Mouse (Mus musculus) stomach, embryonic 16.5 days (tissue): ENCODE data around the gene Sipa1. TPM values are rescaled to one million over a fixed set of nuclear protein-coding genes. Genes with fewer than 3 reads are reported as not detected.
A peak's percentile ranks its signal among the peaks of the same experiment; 100 is the strongest.

Source experiments
- ATAC-seq: fragments of 200-750 bp; cut with Nextera tagmentation; 2 replicates; pipeline ENCODE4 v1.8.0; 2017; ENCODE audit warnings: moderate number of reproducible peaks, moderate TSS enrichment; ENCODE audit not compliant: insufficient read depth, low FRiP score
- H3K27ac ChIP-seq: fragments of 300-500 bp; sonication (generic); 2 replicates; pipeline ENCODE4 v1.5.1; 2014; ENCODE audit warnings: low read length
- H3K27me3 ChIP-seq: fragments of 300-500 bp; sonication (generic); 2 replicates; pipeline ENCODE4 v1.6.1; 2014; ENCODE audit warnings: low read length, control low read depth, mixed read lengths; ENCODE audit not compliant: control insufficient read depth, insufficient read depth
- H3K36me3 ChIP-seq: fragments of 300-500 bp; sonication (generic); 2 replicates; pipeline ENCODE4 v1.6.1; 2014; ENCODE audit warnings: low read length; ENCODE audit not compliant: control insufficient read depth, insufficient read depth
- H3K4me1 ChIP-seq: fragments of 300-500 bp; sonication (generic); 2 replicates; pipeline ENCODE4 v1.6.1; 2014; ENCODE audit warnings: low read length, control low read depth, mixed read lengths; ENCODE audit not compliant: control insufficient read depth, insufficient read depth
- H3K4me2 ChIP-seq: fragments of 300-500 bp; sonication (generic); 2 replicates; pipeline ENCODE4 v1.6.1; 2014; ENCODE audit warnings: low read depth, low read length, mixed read lengths
- H3K4me3 ChIP-seq: fragments of 300-500 bp; sonication (generic); replicated peaks from 2 replicates; pipeline ENCODE4 v1.5.1; 2014; ENCODE audit warnings: mild to moderate bottlenecking, low read length
- H3K9ac ChIP-seq: fragments of 300-500 bp; sonication (generic); 2 replicates; pipeline ENCODE4 v1.6.1; 2014; ENCODE audit warnings: low read length
- H3K9me3 ChIP-seq: fragments of 300-500 bp; sonication (generic); replicated peaks from 2 replicates; pipeline ENCODE4 v1.6.1; 2016; ENCODE audit warnings: low read length, control low read depth; ENCODE audit not compliant: control insufficient read depth
- WGBS: fragments of 180-500 bp; shearing (Covaris S2); extraction: QIAGEN DNeasy Blood & Tissue Kit; methylation state at CpG from one replicate; pipeline ENCODE4 v1.1.7; 2014; 5-methylcytosine and 5-hydroxymethylcytosine counted together
- polyA plus RNA-seq: library from polyadenylated mRNA; unstranded; fragments of >200 nt; fragmentation: Nextera tagmentation; extraction: Ambion mirVana; gene quantifications from 2 replicates; pipeline ENCODE4 v1.2.1, GENCODE M21; 2015

Gene Sipa1
- polyA plus RNA-seq, 1 experiment from 2014 or later, result 18.1 TPM

GRCm38 (mm10) chr19:5625311-5625710 lies 38.2 kb downstream of the Sipa1 start:
- Histone ChIP-seq H3K4me3 (no peak overlapping the region), H3K9me3 (no peaks in the 10 kb centered on the region), H3K4me1 (no peaks in the 10 kb centered on the region), H3K36me3 (no peaks in the 10 kb centered on the region), H3K27me3 (no peaks in the 10 kb centered on the region; the same call in 1 of the 2 replicates), H3K4me2 (no peak overlapping the region), H3K27ac (no peak overlapping the region), H3K9ac (no peak overlapping the region)
- 83% methylated on average over 8 of the region's 8 CpGs for WGBS
- ATAC-seq, result no peak

- Histone ChIP-seq H3K36me3 (no peaks in the 10 kb centered on the region), H3K27me3 (no peaks in the 10 kb centered on the region; the same call in 1 of the 2 replicates), H3K9me3 (no peaks in the 10 kb centered on the region), H3K4me3 (no peak overlapping the region), H3K4me2 (no peak overlapping the region), H3K27ac (no peak overlapping the region), H3K4me1 (no peaks in the 10 kb centered on the region), H3K9ac (no peak overlapping the region)
- ATAC-seq, result no peak
- 68% methylated on average over 5 of the region's 5 CpGs for WGBS
Observed at GRCm38 (mm10) chr19:5621884-5622283, 41.6 kb downstream of the Sipa1 start.

GRCm38 (mm10) chr19:5620007-5620406 lies 43.5 kb downstream of the Sipa1 start:
- no peak overlapping the region for H3K4me3 ChIP-seq
- H3K36me3 ChIP-seq, result no peaks in the 10 kb centered on the region
- no peaks in the 10 kb centered on the region for H3K9me3 ChIP-seq
- no peaks in the 10 kb centered on the region; the same call in 1 of the 2 replicates for H3K27me3 ChIP-seq
- H3K27ac ChIP-seq, result no peak overlapping the region
- H3K4me1 ChIP-seq, result no peaks in the 10 kb centered on the region
- ATAC-seq, result no peak
- WGBS, result 79% methylated on average over 4 of the region's 4 CpGs
- no peak overlapping the region for H3K9ac ChIP-seq
- no peak overlapping the region for H3K4me2 ChIP-seq

DNA sequence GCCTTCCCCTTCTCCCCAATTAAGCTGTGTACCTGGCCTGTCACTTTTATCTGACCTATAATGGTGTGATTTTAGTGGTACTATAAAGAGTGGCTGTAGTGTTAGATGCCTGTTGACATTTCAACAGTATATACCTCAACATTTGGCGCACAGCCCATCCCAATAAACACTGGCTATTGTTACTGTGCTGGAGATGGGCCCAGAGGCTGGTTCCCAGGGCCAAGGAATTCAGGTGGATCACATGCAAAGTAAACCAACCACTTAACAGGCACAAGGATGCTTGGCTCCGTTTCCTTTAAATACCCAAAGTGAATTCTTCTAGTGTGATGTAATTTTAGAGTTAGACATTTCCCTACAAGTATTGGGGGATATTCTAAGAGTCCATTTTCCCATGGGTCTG lies 48.6 kb downstream of the Sipa1 start:
- no peak for ATAC-seq
- H3K4me2 ChIP-seq, result no peak overlapping the region
- H3K4me1 ChIP-seq, result peaks cover 5% of the 10 kb centered on the region
- H3K4me3 ChIP-seq, result no peak overlapping the region
- H3K9ac ChIP-seq, result no peak overlapping the region
- no peak overlapping the region for H3K27ac ChIP-seq
- no peaks in the 10 kb centered on the region for H3K9me3 ChIP-seq
- no peaks in the 10 kb centered on the region for H3K36me3 ChIP-seq
- 66% methylated on average over 2 of the region's 2 CpGs for WGBS
- no peaks in the 10 kb centered on the region; the same call in 1 of the 2 replicates for H3K27me3 ChIP-seq

- no peaks in the 10 kb centered on the region; the same call in 1 of the 2 replicates for H3K27me3 ChIP-seq
- WGBS, result 61% methylated on average over 3 of the region's 3 CpGs
- ATAC-seq, result no peak
- H3K4me2 ChIP-seq, result no peak overlapping the region
- H3K9ac ChIP-seq, result no peak overlapping the region
- H3K9me3 ChIP-seq, result no peaks in the 10 kb centered on the region
- H3K4me1 ChIP-seq, result peaks cover 16% of the 10 kb centered on the region
- H3K27ac ChIP-seq, result no peak overlapping the region
- no peak overlapping the region for H3K4me3 ChIP-seq
- no peaks in the 10 kb centered on the region for H3K36me3 ChIP-seq
Observed at GRCm38 (mm10) chr19:5612762-5613411, 50.6 kb downstream of the Sipa1 start.

DNA sequence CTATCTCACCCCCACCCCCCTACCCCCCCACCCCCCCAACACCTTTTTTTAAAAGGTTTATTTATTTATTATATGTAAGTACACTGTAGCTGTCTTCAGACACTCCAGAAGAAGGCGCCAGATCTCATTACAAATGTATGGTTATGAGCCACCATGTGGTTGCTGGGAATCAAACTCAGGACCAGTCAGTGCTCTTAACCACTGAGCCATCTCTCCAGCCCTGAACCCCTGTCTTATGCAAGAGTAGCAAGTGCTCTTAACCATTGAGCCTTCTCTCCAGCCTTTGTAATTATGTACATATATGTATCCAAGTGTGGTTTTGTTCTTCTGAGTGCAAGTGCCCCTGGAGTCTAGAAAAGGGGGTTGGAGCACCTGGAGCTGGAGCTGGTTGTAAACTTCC lies 51.5 kb downstream of the Sipa1 start:
- Histone ChIP-seq H3K27me3 (no peaks in the 10 kb centered on the region; the same call in 1 of the 2 replicates), H3K4me1 (peaks cover 16% of the 10 kb centered on the region), H3K9ac (no peak overlapping the region), H3K36me3 (0 out of 2 replicates have a peak, but pooled peaks cover 8% of the 10 kb centered on the region), H3K4me2 (no peak overlapping the region), H3K27ac (no peak overlapping the region), H3K9me3 (no peaks in the 10 kb centered on the region), H3K4me3 (no peak overlapping the region)
- WGBS, result 74% methylated on average over 1 of the region's 1 CpGs
- ATAC-seq, result no peak

DNA sequence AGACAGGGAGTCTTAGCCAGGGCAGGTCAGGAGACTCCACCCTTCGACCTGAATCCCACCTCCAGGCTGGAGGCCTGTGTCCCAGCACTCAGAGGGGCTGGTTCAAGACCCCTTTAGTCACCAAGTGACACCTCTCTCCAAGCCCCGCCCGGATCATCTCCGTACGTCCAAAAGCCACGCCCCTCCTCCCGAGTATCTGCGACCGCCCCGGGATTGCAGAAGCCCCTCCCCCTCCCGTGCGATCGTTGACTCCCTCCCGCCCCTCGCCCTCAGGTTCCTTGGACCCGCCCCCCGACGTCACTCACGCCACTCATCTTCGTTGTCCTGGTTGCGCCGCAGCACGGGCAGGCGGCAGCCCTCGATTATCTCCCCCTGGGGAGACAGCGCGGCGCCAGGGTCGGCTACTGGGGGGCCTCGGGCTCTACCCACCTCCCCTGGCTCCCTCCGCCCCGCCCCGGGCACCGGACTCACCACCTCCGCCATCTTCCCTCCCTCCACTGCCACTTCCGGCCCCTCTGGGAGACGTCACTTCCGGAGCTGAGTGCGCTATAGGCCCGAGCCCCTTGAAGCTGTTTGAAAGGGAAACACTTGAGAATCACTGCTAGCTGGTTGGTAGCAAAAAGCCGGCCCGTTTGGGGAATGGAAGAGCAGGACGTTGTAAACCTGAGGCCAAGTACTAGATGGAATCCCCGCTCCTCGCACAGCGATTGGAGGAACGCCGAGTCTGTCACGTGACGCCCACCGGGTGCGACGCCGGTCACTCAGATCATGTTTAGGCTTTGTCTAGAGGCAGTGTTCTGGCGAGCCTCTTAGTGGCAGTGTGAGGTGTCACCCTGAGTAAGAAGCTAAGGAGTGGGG lies 53.7 kb downstream of the Sipa1 start, which contains the start of gene Kat5:
Kat5 (minus strand) TSS at position 691 of the 858 bp plus-strand sequence.
- Histone ChIP-seq H3K27ac (peak within 1 kb of the TSS; percentile 98), H3K4me3 (peak within 1 kb of the TSS; percentile 79), H3K4me1 (peaks cover 16% of the 10 kb centered on the region), H3K9me3 (no peaks in the 10 kb centered on the region), H3K36me3 (peaks cover 17% of the 10 kb centered on the region), H3K4me2 (peak within 1 kb of the TSS; percentile 83), H3K9ac (peak within 1 kb of the TSS; percentile 90), H3K27me3 (no peaks in the 10 kb centered on the region; the same call in 1 of the 2 replicates)
- peak; percentile 94 for ATAC-seq
- WGBS, result under 1% methylated on average over 53 of the region's 55 CpGs

- peak overlapping the region; percentile 90 for H3K9ac ChIP-seq
- peak overlapping the region; percentile 98 for H3K27ac ChIP-seq
- peak overlapping the region; percentile 83 for H3K4me2 ChIP-seq
- peaks cover 16% of the 10 kb centered on the region for H3K4me1 ChIP-seq
- no peaks in the 10 kb centered on the region for H3K9me3 ChIP-seq
- H3K4me3 ChIP-seq, result peak overlapping the region; percentile 79
- peaks cover 19% of the 10 kb centered on the region for H3K36me3 ChIP-seq
- no peaks in the 10 kb centered on the region; the same call in 1 of the 2 replicates for H3K27me3 ChIP-seq
- WGBS, result 43% methylated on average over 10 of the region's 10 CpGs
- no peak for ATAC-seq
Observed at GRCm38 (mm10) chr19:5609171-5609546, 54.3 kb downstream of the Sipa1 start.

DNA sequence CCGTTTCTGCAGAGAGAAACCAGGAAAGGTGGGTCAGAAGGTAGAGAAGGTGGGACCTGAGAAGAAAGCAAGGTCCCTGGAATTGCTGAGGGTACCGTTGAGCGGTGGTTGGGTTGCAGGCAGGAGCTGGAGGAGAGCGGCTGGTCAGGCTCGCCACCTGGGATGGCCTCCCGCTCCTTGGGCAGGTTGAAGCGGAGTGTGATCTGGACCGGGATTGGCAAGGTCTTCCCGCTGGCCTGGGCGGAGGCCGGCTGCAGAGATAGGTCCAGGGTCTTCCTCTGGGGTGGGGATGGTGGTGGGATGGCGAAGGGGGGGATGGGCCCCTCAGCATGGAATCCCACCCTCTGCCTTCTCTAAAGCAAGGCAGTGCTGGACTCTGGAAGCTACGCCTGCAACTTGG lies 54.8 kb downstream of the Sipa1 start:
- Histone ChIP-seq H3K4me2 (peak overlapping the region; percentile 83), H3K27me3 (no peaks in the 10 kb centered on the region; the same call in 1 of the 2 replicates), H3K4me3 (peak overlapping the region; percentile 79), H3K9me3 (no peaks in the 10 kb centered on the region), H3K4me1 (peaks cover 16% of the 10 kb centered on the region), H3K36me3 (peaks cover 23% of the 10 kb centered on the region), H3K27ac (peak overlapping the region; percentile 98; the same call in 1 of the 2 replicates), H3K9ac (peak overlapping the region; percentile 90)
- no peak for ATAC-seq
- WGBS, result 91% methylated on average over 13 of the region's 13 CpGs
